Mouse (Mus musculus): ENCODE data around the gene Tshb.

The Tshb gene

GRCm38 (mm10) chr3:102736436-102736835 lies 46.1 kb downstream of the Tshb start:
- DNase-seq (ENCODE audit: low spot score): no peak

GRCm38 (mm10) chr3:102735638-102736037 lies 46.9 kb downstream of the Tshb start:
- no peak for DNase-seq (ENCODE audit: low spot score)

GRCm38 (mm10) chr3:102735031-102735558 lies 47.4 kb downstream of the Tshb start:
- peak; percentile 65 for DNase-seq (ENCODE audit: low spot score)

- peak; percentile 82 for DNase-seq (ENCODE audit: low spot score)
Measured at GRCm38 (mm10) chr3:102734313-102735030, 48.0 kb downstream of the Tshb start, which contains the start of gene Tspan2. TSS of gene Tspan2 (plus strand) at chr3:102734529.

GRCm38 (mm10) chr3:102733936-102734312 lies 48.6 kb downstream of the Tshb start:
- DNase-seq (ENCODE audit: low spot score): no peak

GRCm38 (mm10) chr3:102733050-102733449 lies 49.5 kb downstream of the Tshb start:
- DNase-seq (ENCODE audit: low spot score): no peak

GRCm38 (mm10) chr3:102732619-102733018 lies 49.9 kb downstream of the Tshb start:
- no peak for DNase-seq (ENCODE audit: low spot score)

GRCm38 (mm10) chr3:102731112-102731511 lies 51.4 kb downstream of the Tshb start:
- no peak for DNase-seq (ENCODE audit: low spot score)

- DNase-seq (ENCODE audit: low spot score): no peak
Measured at GRCm38 (mm10) chr3:102729416-102729815, 53.1 kb downstream of the Tshb start.

All from yolk sac, embryonic 10.5 days (tissue).